Mouse (Mus musculus) lung, adult 2 months (tissue): ENCODE measurements around the gene Lingo2. TPM values are rescaled to one million over a fixed set of nuclear protein-coding genes. Genes with fewer than 3 reads are reported as not detected.

Source experiments
- DNase-seq: peaks from one replicate; pipeline ENCODE4 v3.0.0; 2022
- H3K4me1 ChIP-seq: fragments of 200-500 bp; 2 replicates; pipeline ENCODE4 v1.6.1; 2011; ENCODE audit warnings: low read length; ENCODE audit not compliant: control insufficient read depth, insufficient read depth
- H3K4me3 ChIP-seq: fragments of 200-500 bp; replicated peaks from 2 replicates; pipeline ENCODE3; 2011; ENCODE audit warnings: low read depth, mild to moderate bottlenecking, control low read depth, low read length; ENCODE audit errors: extremely low read depth
- CTCF ChIP-seq: fragments of 200-500 bp; IDR thresholded peaks from 2 replicates; pipeline ENCODE4 v1.5.1; 2011; ENCODE audit warnings: mild to moderate bottlenecking, low read length, control low read depth; ENCODE audit not compliant: insufficient read depth
- POLR2A ChIP-seq: fragments of 200-500 bp; IDR thresholded peaks from 2 replicates; pipeline ENCODE4 v1.6.1; 2011; ENCODE audit warnings: low read depth, mild to moderate bottlenecking, control low read depth, low read length, borderline replicate concordance; ENCODE audit errors: extremely low read depth
- whole genome bisulfite sequencing: fragments of 180-500 bp; shearing (Covaris S2); methylation state at CpG from one replicate; pipeline ENCODE4 v1.1.7; 2018; 5-methylcytosine and 5-hydroxymethylcytosine counted together
- polyA plus RNA-seq: library from polyadenylated mRNA; depleted of rRNA; stranded (reverse); fragments of >200 nt; gene quantifications from 2 replicates; pipeline ENCODE4 v1.2.3, GENCODE M21; 2012

Lingo2 gene
- polyA plus RNA-seq, 1 experiment, result not detected

DNA sequence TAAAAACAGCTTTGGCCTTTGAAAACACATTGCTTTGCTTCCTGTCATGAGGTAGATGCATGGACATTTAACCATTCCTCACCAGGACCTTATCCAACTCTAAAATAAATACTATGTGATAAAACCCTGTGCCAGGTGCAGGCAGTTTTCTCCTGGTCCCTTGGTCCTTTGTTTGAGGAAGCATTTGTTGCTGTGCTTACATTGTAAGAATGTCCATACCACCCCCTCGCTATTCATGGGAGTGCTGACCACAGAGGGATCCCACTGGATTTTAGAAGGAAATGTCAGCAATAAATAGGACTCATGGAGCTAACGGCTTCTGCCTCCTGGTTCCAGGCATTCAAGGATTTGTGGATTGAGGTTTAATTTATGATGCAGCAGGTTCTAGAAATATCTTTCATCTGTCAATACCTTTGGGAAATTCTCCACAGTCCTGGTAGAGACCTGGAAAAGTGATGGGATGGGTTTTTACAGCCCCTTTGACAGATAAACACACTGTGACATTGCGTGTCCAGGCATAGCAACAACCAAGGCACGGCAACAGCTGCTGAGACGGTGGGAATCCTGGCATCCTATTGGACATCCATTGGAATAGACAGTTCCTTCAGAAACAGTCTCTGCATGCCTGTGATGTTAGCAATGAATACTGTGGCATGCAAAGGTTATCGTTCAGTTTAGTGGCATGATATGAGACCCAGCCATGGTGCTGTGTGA, 1143.9 kb downstream of the Lingo2 start:
- Histone ChIP-seq H3K4me1 (no peaks in the 10 kb centered on the region), H3K4me3 (no peak overlapping the region)
- 72% methylated on average over 6 of the region's 6 CpGs for WGBS
- DNase-seq, result no peak
- TF ChIP-seq POLR2A (no peak), CTCF (no peak)

DNA sequence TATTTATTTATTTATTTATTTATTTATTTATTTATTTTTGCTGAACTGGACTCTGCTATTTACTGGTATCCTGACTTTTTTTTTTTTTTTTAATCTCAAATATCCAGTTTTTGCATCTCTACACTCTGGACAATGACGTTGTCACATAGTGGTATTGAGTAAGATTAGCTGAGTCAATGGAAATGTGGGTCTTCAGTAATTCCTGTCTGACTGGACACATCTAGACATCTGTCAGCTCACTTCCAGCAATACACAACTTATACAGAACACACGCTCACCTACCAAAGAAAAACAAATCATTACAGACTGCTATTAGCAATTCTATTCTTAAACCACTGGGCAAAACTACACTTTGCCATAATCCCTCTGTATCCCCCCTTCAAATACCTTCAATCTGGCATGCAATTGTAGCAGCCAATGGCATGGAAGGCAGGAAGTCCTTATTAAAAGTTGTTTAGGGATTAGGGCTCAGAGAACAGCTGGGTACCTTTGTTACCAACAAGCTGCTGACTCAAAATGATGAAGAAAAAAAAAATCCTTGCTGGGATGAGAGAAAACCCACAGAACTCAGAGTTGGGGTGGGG, 1144.6 kb downstream of the Lingo2 start:
- Histone ChIP-seq H3K4me1 (no peaks in the 10 kb centered on the region), H3K4me3 (no peak overlapping the region)
- DNase-seq, result no peak
- WGBS, result 79% methylated on average over 2 of the region's 2 CpGs
- TF ChIP-seq POLR2A (no peak), CTCF (no peak)

- no peak overlapping the region for H3K4me3 ChIP-seq
- H3K4me1 ChIP-seq, result no peaks in the 10 kb centered on the region
- 61% methylated on average over 5 of the region's 5 CpGs for WGBS
- TF ChIP-seq CTCF (no peak), POLR2A (no peak)
- no peak for DNase-seq
Observed at GRCm38 (mm10) chr4:35784255-35784921, 1167.2 kb downstream of the Lingo2 start.

DNA sequence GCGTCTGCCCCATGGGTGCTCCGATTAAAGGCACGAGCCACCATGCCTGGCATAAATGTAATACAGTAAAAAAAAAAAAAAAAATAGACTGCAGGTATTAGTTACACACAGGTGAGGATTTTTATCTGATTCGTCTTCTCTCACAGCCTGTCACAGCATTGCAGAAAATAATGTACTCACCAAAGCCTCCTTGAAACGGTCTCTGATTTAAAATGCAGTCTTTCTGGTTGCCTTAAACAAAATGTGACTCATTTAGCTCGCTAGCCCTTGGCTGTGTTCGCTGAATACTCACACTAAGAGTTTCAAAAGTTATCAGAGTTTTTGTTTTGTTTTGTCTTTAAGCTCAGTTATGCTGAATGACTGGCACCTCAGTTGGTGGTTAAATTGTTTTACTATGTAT, 1180.7 kb downstream of the Lingo2 start:
- TF ChIP-seq CTCF, result no peak
- TF ChIP-seq POLR2A, result no peak
- H3K4me3 ChIP-seq, result no peak overlapping the region
- no peak for DNase-seq
- H3K4me1 ChIP-seq, result no peaks in the 10 kb centered on the region
- 69% methylated on average over 7 of the region's 7 CpGs for WGBS

DNA sequence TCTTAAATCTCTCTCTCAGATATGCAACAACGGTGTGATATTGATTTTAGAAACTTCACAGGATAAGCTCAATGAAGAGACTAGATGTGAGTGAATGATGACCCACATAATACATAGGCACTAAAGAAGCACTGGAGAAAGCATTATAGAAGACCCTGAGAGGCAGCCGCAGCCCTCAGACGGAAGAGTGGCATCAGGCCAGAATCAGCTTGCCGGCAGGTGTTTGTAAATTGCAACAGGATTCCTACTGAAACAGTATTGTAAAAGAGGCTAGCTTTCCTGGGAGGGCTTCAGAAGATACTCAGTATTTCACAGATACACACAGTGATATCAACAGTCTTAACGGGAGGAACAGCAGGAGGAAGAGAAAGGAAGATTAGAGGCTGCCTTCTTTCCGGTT, 1184.6 kb downstream of the Lingo2 start:
- Histone ChIP-seq H3K4me3 (no peak overlapping the region), H3K4me1 (no peaks in the 10 kb centered on the region)
- no peak for DNase-seq
- WGBS, result 76% methylated on average over 6 of the region's 6 CpGs
- TF ChIP-seq POLR2A (no peak), CTCF (no peak)

- WGBS, result 81% methylated on average over 5 of the region's 5 CpGs
- TF ChIP-seq CTCF, result no peak
- no peak for TF ChIP-seq POLR2A
- Histone ChIP-seq H3K4me3 (no peak overlapping the region), H3K4me1 (no peaks in the 10 kb centered on the region)
- no peak for DNase-seq
Observed at GRCm38 (mm10) chr4:35761181-35761580, 1190.4 kb downstream of the Lingo2 start.

DNA sequence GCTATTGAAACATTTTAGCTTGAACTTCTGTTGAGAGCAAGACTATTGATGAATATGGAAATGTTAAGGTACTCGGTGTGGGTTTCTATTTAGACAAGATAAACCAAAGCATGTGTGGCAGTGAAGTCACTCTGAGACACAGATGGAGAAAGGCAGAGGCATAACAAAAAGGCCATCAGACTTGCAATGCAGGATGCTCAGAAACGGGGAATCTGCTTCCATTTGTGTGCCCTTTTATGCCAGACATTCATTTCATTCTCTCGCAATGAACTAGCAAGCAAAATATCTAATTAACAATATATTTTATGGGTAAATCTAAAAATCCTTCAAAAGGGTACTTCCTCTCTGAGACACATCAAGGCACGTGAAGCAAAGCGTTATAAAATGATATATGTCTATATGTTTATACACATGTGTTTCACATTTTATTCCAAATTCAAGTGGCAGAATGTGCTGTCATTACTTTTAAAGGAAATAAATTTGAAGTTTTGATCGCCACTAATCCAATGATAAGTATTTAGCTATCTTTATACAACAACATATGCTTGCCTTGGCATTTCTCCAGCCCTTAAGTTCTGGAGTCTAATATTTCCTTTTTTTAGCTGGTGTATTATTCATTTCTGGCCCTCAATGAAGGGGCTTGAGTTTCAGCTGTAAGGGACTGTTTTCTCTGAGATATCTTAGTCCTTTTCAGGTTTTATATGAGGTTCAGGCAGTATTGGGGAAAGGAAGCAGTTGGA, 1199.3 kb downstream of the Lingo2 start:
- 70% methylated on average over 6 of the region's 6 CpGs for WGBS
- no peak for DNase-seq
- Histone ChIP-seq H3K4me1 (no peaks in the 10 kb centered on the region), H3K4me3 (no peak overlapping the region)
- TF ChIP-seq POLR2A (no peak), CTCF (no peak)

- WGBS, result 70% methylated on average over 6 of the region's 6 CpGs
Observed at GRCm38 (mm10) chr4:35746693-35747092, 1204.9 kb downstream of the Lingo2 start.

DNA sequence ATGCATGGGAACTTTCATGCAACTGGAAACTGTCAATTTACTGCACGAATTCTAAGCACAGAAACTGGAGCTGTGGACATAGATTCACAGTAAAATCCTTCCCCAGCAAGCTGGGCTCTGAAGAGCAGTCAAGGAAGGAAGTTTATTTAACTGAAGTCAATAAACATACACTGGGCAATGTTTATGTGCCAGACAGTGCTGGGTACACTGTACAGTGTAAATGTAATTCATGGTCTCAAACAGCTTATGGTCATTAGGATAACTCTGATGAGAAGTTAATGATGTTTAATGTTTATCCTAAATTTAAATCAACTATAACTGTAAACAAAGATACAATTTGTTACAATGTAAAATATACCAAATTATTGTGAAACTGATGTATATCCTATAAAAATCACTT, 1226.8 kb downstream of the Lingo2 start:
- whole genome bisulfite sequencing, result 30% methylated on average over 1 of the region's 1 CpGs
- no peak for DNase-seq
- no peak for TF ChIP-seq CTCF
- no peak for TF ChIP-seq POLR2A
- Histone ChIP-seq H3K4me1 (no peaks in the 10 kb centered on the region), H3K4me3 (no peak overlapping the region)

More at GRCm38 (mm10) chr4:35746693-35747092, 1204.9 kb downstream of the Lingo2 start:
- H3K4me1 ChIP-seq, result no peaks in the 10 kb centered on the region
- DNase-seq, result no peak
- H3K4me3 ChIP-seq, result no peak overlapping the region
- no peak for TF ChIP-seq POLR2A
- TF ChIP-seq CTCF, result no peak

DNA sequence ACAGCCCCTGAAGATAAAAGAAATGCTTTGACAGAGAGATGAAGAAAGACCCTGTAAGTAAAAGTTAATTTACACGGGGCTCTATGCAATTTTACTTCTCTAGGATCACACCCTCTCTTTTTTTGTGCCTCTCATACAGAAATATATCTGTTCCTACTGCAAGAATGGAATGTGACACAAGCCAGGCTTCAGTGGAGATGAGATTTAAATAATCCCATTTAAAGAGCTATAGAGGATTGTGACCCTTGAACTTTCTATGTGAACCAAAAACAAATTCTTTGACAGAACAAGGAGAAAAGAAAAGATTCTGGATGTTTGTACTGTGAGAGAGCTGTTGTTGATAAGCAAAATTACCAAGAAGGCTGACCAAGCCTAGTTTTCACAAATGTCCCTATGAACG, 1247.4 kb downstream of the Lingo2 start:
- WGBS, result 24% methylated on average over 2 of the region's 2 CpGs
- no peak overlapping the region for H3K4me3 ChIP-seq
- no peaks in the 10 kb centered on the region for H3K4me1 ChIP-seq
- no peak for TF ChIP-seq CTCF
- no peak for TF ChIP-seq POLR2A
- DNase-seq, result no peak
